Mouse (Mus musculus): ENCODE measurements around the gene Slc34a3.

The Slc34a3 gene

DNA sequence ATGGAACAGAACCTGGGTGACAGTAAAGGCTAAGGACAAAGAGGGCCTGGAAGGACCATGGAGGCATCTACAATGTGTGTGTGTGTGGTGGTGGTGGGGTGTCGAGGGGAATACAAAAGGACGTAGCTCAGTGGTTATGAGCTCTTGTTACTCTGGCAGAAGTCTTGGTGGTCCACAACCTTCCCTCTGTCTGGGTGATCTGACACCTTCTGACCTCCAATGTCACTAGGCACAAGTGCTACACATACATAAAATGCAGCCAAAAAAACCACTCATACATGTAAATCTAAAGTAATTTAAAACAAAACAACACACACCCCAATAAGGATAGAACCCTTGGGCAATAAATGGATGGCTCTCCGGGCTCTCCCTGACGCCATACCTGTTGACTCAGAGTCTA, 6.8 kb downstream of the Slc34a3 start:
- no peak for DNase-seq (ENCODE audit: extremely low read depth, insufficient read length, low spot score)

- DNase-seq (ENCODE audit: extremely low read depth, insufficient read length, low spot score), result no peak
These were observed 7.3 kb downstream of the Slc34a3 start for GRCm38 (mm10) chr2:25226864-25227263.

- no peak for DNase-seq (ENCODE audit: extremely low read depth, insufficient read length, low spot score)
These were observed 8.3 kb downstream of the Slc34a3 start for GRCm38 (mm10) chr2:25225811-25226379.

DNA sequence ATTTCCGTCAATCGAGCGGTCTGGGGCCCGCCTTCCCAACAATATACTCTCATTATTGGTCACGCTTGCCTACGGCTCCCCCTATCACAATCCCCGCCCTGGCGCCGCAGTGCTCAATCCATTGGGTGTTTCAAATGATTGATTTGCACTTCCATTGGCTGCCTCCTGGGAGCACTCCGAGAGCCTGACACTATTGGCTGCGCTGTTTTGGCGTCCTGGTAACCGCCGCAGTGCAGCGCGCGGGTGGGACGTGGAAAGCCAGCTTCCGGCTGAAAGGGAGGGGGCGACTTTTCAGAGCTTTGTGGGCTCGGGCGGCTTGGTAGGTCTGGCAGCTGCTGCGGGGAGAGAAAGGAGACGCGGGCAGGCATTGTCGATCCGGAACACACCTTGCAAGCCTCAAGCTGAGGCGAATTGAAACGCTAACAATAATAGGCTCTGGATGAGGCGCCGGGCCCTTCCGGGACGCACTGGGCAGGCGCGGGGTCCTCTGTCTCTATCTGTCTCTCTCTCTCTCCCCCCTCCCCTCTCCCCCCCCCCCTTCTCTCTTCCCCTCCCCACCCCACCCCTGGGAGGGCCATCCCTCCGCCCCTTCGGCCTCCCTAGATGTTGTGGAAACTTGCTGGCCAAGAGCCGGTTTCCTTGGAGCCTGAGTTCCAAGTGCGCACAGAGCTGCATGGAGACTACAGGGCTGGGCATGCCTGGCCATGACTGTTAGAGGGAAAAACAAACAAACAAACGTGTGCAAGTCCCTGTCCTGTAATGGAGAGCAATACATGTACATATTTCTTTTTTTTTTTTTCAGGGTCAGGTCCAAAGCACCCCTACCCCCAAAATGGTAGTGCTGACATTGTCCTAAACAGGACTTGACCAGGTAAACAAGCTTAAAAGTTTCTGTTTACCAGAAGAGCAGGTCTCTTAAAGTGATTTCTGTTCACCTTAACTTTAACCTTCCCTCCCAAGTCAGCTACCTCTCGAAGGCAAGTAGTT, 9.1 kb downstream of the Slc34a3 start:
- peak; percentile 97 for DNase-seq (ENCODE audit: extremely low read depth, insufficient read length, low spot score)

DNA sequence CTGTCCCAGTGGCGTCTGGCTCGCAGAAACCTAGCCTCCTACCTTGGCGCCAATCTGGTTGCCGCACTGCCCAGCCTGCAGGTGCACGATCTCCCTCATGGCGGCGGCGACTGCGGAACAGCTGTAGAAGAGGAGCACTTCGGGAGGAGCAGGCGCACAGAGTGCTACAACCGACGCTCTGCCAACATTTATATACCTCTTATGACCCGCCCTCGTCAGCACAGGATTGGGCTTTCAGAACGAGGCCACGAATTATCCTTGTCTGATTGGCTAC, 9.7 kb downstream of the Slc34a3 start, which contains the start of gene Tubb4b:
TSS of gene Tubb4b (minus strand) at position 211 of the 274 bp plus-strand sequence.
- no peak for DNase-seq (ENCODE audit: extremely low read depth, insufficient read length, low spot score)

DNA sequence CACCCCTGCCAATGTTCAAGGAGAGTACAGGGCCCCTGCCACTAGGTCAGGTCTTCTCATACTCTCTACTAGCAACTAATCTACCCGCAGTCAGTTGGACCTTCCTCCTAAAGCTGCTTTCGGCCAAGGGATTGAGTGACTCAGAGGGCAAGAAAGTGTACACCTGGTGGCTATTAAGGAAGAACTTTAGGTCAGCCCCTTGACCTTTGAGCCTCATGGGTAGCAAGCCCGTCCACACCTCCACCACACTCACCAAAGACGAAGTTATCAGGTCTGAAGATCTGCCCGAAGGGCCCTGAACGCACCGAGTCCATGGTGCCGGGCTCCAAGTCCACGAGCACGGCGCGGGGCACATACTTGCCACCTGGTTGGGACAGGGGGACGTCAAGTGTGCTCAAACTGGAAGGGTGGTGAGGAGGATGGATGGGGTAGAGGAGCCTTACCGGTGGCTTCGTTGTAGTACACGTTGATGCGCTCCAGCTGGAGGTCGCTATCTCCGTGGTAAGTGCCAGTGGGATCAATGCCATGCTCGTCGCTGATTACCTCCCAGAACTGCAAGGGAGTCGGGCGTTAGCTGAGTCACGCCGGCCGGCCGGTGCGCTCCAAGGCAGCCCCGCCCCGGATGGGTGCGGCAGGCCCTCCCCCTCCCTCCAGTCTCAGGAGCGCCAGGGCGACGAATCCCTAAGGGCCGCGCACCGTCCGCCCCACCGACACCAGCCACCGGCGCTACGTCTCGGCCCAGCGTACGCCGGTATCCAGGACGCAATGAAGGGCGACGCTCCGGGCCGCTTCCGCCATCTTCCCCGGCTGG, 10.3 kb downstream of the Slc34a3 start:
- DNase-seq (ENCODE audit: extremely low read depth, insufficient read length, low spot score), result peak; percentile 92

DNA sequence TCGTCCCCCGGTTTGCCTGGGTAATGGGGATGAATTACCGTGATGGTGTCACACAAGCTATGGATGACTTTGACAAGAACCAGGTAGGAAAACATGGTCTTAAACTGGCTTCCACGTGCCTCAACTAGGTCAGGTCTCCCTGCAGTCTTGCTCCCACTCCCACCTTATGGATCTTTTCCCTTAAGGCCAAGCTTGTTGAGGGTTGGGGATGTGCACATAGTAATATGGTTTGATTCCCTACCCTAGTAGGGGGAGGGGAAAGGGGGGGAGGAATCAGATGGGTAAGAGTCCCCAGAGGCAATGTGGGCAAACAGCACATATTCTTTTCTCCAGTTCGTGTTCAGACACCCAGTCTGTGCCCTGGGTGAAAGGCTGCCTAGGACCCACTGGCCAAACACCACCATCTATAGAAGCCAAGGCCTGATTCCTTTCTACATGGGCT, 12.8 kb downstream of the Slc34a3 start:
- DNase-seq (ENCODE audit: extremely low read depth, insufficient read length, low spot score), result peak; percentile 28

- no peak for DNase-seq (ENCODE audit: extremely low read depth, insufficient read length, low spot score)
These were observed 15.7 kb downstream of the Slc34a3 start, which contains the start of gene Fam166a for GRCm38 (mm10) chr2:25218445-25218844. Fam166a (plus strand) TSS chr2:25218745.

DNA sequence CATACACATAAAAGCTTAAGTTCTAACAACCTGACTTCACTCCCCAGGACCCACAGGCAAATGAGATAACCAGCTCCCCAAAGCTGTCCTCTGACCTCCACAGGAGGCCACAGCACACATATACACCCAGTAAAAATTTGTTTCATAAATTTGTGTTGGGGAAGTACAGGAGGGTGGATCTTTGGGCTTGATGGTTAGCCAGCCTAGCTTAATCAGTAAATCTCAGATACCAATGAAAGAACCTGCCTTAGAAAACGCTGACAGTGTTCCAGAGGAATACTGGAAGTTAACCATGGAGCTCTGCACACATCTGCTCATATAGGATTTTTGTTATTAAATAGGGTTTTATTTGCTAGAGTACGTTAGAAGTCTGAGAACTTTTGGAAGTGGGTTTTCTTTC, 16.5 kb downstream of the Slc34a3 start:
- DNase-seq (ENCODE audit: extremely low read depth, insufficient read length, low spot score), result no peak

- DNase-seq (ENCODE audit: extremely low read depth, insufficient read length, low spot score), result no peak
These were observed 19.7 kb downstream of the Slc34a3 start, which contains the start of gene Stpg3 for GRCm38 (mm10) chr2:25214444-25214843. Stpg3 (minus strand) TSS chr2:25214637.

DNA sequence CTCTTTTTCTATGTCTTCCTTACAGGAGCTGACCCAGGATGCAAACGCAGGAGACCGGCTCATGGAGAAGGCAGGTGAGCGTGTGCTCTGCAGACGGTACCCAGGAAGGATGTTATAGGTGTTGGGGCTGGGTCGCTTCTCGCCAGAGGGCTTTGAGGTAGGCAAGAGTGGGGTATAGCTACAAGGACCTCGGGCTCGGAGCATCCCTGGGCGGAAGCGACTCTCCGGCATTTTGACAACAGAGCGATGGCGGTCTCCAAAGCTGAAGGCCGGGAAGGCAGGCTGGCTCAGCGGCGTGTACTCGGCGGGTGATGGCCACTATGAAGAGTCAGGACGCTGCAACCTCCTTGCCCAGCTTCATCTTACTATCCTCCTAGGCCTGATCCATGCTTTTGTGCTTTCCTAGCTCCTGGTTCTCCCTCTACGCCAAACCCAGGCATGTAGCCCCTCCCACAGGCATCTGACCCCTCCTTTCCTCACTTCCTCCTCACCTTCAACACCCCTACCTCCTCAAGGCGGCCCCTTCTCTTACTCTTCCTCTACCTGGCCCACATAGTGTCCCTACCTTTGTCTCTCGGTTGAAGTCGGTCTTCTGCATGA, 20.8 kb downstream of the Slc34a3 start:
- DNase-seq (ENCODE audit: extremely low read depth, insufficient read length, low spot score), result no peak

DNA sequence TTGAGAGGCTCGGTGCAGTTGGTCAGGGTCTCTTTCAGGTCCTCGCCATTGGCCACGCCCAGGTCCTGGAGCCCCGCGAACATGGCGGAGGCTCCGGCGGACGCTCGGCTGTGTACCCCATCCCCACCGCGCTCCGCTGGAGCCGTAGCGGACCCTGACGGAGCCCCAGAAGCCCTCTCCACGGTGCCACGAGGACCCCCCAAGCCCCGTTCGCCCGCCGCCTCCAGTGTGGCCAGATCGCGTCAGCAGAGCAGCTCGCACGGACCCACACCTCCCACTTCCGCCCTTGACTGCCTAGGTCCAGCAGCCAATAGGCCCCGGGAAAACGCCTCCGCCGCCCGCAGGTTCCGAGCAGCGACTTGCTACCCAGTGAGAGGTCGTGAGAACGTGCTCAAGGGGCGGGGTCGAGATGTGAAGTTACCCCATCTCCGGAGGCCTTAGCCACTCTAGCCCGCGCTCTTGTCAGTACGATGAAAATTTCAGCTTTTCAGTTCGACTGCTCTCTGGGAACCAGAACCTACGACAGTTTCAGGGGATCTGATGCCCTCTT, 23.0 kb downstream of the Slc34a3 start, which contains the start of gene Nelfb:
TSS of gene Nelfb (minus strand) at position 369 of the 550 bp plus-strand sequence.
- peak; percentile 95 for DNase-seq (ENCODE audit: extremely low read depth, insufficient read length, low spot score)

DNA sequence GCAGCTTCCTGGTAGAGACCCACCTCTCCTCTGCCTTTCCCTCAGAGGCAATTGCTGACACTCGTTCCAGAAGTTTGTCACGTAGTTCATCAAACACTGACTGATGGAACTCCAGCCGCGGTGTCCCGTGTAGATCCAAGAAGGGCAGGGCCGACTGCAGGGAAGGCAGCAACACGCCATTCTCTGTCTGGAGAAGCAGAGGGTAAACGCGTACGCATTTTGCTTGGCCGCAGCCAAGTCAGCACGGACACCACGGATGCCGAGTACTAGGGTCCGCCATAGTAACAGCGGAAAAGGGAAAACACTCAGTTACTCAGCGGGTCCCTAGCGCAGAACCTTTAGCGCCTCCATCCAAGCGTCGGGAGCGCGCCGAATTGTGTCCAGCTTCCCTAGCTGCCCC, 23.5 kb downstream of the Slc34a3 start:
- DNase-seq (ENCODE audit: extremely low read depth, insufficient read length, low spot score), result no peak

DNA sequence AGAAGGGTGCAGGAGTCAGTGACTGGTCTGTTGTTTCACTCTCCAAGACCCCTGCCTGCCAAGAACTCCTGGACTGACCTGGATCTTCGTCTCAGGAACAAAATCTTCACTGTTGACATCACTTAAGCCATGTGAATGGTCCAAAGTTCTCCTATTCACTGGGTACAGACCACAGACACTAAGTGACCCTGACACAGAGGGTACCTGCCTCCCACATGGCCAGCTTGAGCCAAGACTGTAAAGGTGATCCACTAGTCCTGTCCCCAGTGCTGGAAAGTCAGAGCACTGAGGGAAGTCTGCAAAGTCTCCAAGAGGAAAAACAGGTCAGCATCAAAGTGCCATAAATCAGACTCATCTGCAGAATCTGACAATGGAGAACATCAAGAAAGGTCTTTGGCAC, 26.6 kb downstream of the Slc34a3 start:
- DNase-seq (ENCODE audit: extremely low read depth, insufficient read length, low spot score), result no peak

DNA sequence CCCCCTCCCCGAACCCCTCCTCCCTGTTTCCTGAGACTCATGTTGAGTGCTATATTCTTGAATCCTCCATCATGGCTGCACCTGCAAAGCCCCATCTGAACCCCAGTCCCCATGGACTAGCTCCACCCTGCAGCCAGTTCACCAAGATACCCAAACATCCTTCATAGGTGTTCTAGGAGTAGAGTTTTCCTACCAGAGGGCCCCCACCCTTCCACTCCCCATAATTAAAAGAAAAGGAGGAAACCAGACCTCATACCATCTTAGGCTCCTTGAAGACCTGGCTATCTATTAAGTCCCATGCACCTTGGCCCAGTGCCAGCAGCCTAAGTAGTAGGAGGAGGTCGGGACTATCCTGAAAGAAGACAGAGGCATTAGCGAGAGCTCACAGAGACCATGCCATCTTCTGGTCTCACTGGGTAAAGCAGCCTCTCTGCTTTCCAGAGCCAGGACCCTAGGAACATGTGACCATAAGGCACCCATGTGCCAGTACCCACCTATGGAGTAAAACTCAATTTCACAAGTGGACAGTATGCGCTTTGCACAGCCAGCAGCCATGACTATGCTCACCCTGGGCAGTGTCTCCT, 30.4 kb downstream of the Slc34a3 start:
- DNase-seq (ENCODE audit: extremely low read depth, insufficient read length, low spot score), result no peak

DNA sequence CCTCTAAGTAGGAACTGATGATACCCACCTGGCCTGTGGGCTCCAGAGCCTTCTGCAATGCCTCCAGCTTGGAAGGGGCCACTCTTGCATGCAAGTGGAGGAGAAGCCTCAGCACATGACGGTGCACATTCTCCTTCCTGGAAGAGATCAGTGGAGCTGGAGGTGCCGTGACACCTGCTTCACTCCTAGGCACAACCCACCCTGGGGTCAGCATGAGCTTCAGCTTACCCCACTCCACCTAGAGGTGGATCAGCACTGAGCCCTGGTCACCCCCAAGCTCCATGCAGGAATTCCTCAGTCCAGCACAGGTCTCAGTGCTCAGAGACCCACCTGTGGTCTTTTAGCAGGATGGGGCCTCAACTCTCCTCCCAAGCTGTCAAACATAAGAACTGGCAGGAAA, 33.5 kb downstream of the Slc34a3 start:
- DNase-seq (ENCODE audit: extremely low read depth, insufficient read length, low spot score), result no peak

GRCm38 (mm10) chr2:25197946-25198345, 36.2 kb downstream of the Slc34a3 start:
- no peak for DNase-seq (ENCODE audit: extremely low read depth, insufficient read length, low spot score)

DNA sequence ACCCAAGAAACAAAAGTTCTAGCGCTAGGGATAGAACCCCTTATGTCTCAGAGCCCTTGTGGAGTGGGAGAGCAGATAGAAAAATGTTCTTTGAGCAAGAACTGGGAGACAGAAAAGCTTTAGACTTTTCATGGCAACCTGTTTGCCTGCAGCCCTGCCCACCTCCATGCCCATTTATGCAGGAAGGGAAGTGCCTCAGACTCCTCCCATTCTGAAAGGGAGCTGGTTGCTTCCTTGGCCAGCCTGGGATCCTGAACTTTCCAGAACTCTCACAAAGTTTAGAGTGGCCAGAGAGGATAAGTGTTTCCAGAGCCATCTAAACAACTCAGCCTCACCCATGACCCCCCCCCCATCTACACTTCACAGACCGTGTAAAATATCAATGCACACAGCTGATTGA, 37.0 kb downstream of the Slc34a3 start:
- no peak for DNase-seq (ENCODE audit: extremely low read depth, insufficient read length, low spot score)

DNA sequence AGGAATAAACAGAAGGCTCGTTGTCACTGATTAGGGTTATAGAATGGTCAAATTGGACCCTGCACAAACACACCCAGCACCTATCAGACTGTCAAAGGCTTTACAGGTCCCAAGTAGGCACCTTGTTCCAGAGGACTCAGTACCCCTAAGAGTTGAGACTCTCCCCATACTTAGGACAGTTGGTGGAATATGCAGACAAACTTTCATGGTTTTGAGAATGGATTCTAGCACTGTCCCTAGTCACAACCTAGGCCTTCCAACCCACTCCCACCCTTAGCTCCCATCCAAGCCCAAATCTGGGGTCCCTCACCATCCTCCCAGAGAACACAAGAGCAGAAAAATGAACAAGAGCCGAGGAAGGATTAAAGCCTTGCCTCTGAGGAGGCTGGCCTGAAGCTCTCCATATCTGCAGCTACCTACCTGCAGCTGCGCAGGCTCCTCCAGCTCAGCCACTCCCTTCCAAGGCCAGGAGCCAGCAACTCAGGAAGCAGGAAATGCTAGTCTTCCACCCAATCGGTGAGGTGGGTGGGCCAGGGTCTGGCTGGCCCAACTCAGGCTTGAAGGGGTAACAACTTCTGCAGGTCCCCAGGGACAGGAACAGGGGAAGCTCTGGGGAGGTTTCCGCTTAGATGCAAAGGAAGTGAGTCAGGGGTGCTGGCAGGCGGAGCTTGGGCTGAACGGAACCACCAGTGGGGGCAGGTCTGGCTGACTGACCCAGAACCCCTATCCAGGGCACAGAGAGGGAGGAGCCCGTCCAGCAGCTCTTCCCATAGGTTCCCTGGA, 37.8 kb downstream of the Slc34a3 start, which contains the start of gene Tor4a:
TSS of gene Tor4a (minus strand) at position 715 of the 783 bp plus-strand sequence.
- DNase-seq (ENCODE audit: extremely low read depth, insufficient read length, low spot score), result peak; percentile 89
